Mouse (Mus musculus): ENCODE measurements around the gene Muc5ac.

Gene Muc5ac

DNA sequence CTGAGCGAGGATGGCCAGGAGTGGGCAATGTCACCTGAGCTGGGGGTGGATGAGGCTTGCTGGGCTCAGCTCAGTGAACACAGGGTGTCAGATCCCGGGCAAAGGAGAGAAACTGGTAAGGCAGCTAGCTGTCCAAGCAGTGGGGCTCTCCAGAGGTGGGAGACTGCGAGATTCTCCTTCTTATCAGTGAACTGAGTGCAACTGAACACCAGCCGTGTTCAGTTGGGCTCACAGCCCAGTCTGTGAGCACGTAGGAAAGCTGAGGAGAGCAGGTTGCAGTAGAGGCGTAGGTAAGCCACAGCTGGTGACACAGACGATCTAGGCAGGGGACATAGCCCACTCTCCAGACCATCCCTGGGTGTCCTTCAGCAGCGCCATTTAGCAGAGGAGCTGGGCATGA, 47.7 kb downstream of the Muc5ac start:
- DNase-seq: no peak

DNA sequence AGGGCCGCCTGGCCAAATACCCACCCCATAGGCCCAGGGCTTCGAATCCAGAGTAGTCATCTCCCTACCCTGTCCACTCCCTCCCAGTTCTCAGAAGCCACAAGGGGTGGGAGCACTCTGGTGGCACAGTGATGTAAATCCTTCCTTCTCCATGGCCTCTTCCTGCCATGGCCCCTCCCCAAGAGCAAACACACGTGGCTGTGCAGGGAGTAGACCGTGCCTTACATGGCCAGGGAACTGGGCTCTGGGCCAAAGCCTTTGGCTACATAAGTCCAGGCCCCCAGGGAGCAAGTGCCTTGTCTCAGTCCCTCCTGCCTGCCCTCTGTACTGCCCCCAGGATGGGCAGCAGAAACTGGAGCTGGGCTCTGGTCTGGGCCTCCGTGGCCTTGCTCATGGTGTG, 50.0 kb downstream of the Muc5ac start, which contains the start of gene Muc5b:
TSS of gene Muc5b (plus strand) at position 292 of the 400 bp plus-strand sequence.
- DNase-seq: no peak

- DNase-seq: no peak
Observed at GRCm38 (mm10) chr7:141840354-141840753, 51.6 kb downstream of the Muc5ac start.

DNA sequence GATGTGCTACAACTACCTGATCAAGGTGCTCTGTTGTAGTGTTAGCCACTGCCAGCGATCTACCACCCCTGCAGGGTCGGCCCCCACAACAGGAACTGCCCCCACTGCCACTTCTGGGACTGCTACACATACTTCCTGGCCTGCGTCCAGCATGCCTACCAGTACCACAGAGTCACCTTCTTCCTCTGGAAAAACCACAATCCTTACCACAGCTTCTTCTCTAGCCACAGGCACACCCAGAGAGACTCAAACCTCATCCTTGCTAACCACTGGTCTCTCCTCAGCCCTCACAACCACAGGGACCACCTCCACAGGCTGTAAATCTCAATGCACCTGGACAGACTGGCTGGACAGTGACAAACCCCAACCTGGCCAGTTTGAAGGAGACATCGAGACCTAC, 72.3 kb downstream of the Muc5ac start:
- DNase-seq: no peak

All from cerebellum, adult 9-11 months (tissue).